Mouse (Mus musculus): ENCODE results near the gene Taf9. TPM values are rescaled to one million over a fixed set of nuclear protein-coding genes. Genes with fewer than 3 reads are reported as not detected.

The Taf9 gene
- polyA plus RNA-seq (2014; fragmentation: Nextera tagmentation; extraction: Ambion mirVana): 21.4 and 24.6 TPM in 2 replicates

- Histone ChIP-seq H3K4me2 (peak within 1 kb of the TSS; percentile 89), H3K9ac (ENCODE audit: low read length) (peak within 1 kb of the TSS; percentile 79), H3K27me3 (ENCODE audit: control insufficient read depth, insufficient read depth, low read length) (no peaks in the 10 kb centered on the region), H3K36me3 (ENCODE audit: control insufficient read depth, insufficient read depth, low read length) (no peaks in the 10 kb centered on the region), H3K9me3 (ENCODE audit: control insufficient read depth, low read length) (no peaks in the 10 kb centered on the region), H3K4me1 (ENCODE audit: control insufficient read depth, insufficient read depth, low read length) (peaks cover 7% of the 10 kb centered on the region), H3K27ac (ENCODE audit: low read depth, low read length) (peak within 1 kb of the TSS; percentile 85), H3K4me3 (ENCODE audit: low read depth, low read length) (peak within 1 kb of the TSS; percentile 90)
- ATAC-seq (ENCODE audit: low FRiP score) (no peak), DNase-seq (ENCODE audit: low spot score, missing footprints) (no peak)
- under 1% methylated on average over 60 of the region's 63 CpGs for WGBS
These were observed at the start of gene Taf9 for GRCm38 (mm10) chr13:100651439-100652186. Gene Taf9 (plus strand): TSS chr13:100651579.

- DNase-seq (ENCODE audit: low spot score, missing footprints) (no peak), ATAC-seq (ENCODE audit: low FRiP score) (no peak)
These were observed 49.0 kb upstream of the Taf9 start for GRCm38 (mm10) chr13:100602239-100602902.

GRCm38 (mm10) chr13:100603031-100603737 lies 48.2 kb upstream of the Taf9 start:
- 82% methylated on average over 10 of the region's 10 CpGs for WGBS
- ATAC-seq (ENCODE audit: low FRiP score) (no peak), DNase-seq (ENCODE audit: low spot score, missing footprints) (no peak)

More at GRCm38 (mm10) chr13:100602239-100602902, 49.0 kb upstream of the Taf9 start:
- 62% methylated on average over 5 of the region's 5 CpGs for WGBS
- no peak overlapping the region for H3K27ac ChIP-seq (ENCODE audit: low read depth, low read length)
- H3K27me3 ChIP-seq (ENCODE audit: control insufficient read depth, insufficient read depth, low read length): no peaks in the 10 kb centered on the region
- H3K36me3 ChIP-seq (ENCODE audit: control insufficient read depth, insufficient read depth, low read length): no peaks in the 10 kb centered on the region
- no peak overlapping the region for H3K4me3 ChIP-seq (ENCODE audit: low read depth, low read length)
- H3K4me2 ChIP-seq: no peak overlapping the region
- no peaks in the 10 kb centered on the region for H3K9me3 ChIP-seq (ENCODE audit: control insufficient read depth, low read length)
- no peak overlapping the region for H3K9ac ChIP-seq (ENCODE audit: low read length)
- no peaks in the 10 kb centered on the region for H3K4me1 ChIP-seq (ENCODE audit: control insufficient read depth, insufficient read depth, low read length)

GRCm38 (mm10) chr13:100603738-100604095 lies 47.7 kb upstream of the Taf9 start:
- H3K9me3 ChIP-seq (ENCODE audit: control insufficient read depth, low read length): no peaks in the 10 kb centered on the region; the same call in 1 of the 2 replicates
- H3K9ac ChIP-seq (ENCODE audit: low read length): no peak overlapping the region
- H3K4me1 ChIP-seq (ENCODE audit: control insufficient read depth, insufficient read depth, low read length): no peaks in the 10 kb centered on the region
- ATAC-seq (ENCODE audit: low FRiP score) (no peak), DNase-seq (ENCODE audit: low spot score, missing footprints) (no peak)
- H3K4me3 ChIP-seq (ENCODE audit: low read depth, low read length): no peak overlapping the region
- no peak overlapping the region for H3K27ac ChIP-seq (ENCODE audit: low read depth, low read length)
- H3K4me2 ChIP-seq: no peak overlapping the region
- no peaks in the 10 kb centered on the region for H3K36me3 ChIP-seq (ENCODE audit: control insufficient read depth, insufficient read depth, low read length)
- H3K27me3 ChIP-seq (ENCODE audit: control insufficient read depth, insufficient read depth, low read length): no peaks in the 10 kb centered on the region
- 88% methylated on average over 11 of the region's 11 CpGs for WGBS

More at GRCm38 (mm10) chr13:100603031-100603737, 48.2 kb upstream of the Taf9 start:
- no peak overlapping the region for H3K9ac ChIP-seq (ENCODE audit: low read length)
- no peak overlapping the region for H3K4me3 ChIP-seq (ENCODE audit: low read depth, low read length)
- no peaks in the 10 kb centered on the region for H3K36me3 ChIP-seq (ENCODE audit: control insufficient read depth, insufficient read depth, low read length)
- no peaks in the 10 kb centered on the region; the same call in 1 of the 2 replicates for H3K9me3 ChIP-seq (ENCODE audit: control insufficient read depth, low read length)
- H3K4me2 ChIP-seq: no peak overlapping the region
- H3K4me1 ChIP-seq (ENCODE audit: control insufficient read depth, insufficient read depth, low read length): no peaks in the 10 kb centered on the region
- H3K27ac ChIP-seq (ENCODE audit: low read depth, low read length): no peak overlapping the region
- H3K27me3 ChIP-seq (ENCODE audit: control insufficient read depth, insufficient read depth, low read length): no peaks in the 10 kb centered on the region

- H3K27me3 ChIP-seq (ENCODE audit: control insufficient read depth, insufficient read depth, low read length): no peaks in the 10 kb centered on the region
- DNase-seq (ENCODE audit: low spot score, missing footprints): no peak
- H3K4me3 ChIP-seq (ENCODE audit: low read depth, low read length): no peak overlapping the region
- no peaks in the 10 kb centered on the region for H3K4me1 ChIP-seq (ENCODE audit: control insufficient read depth, insufficient read depth, low read length)
- H3K4me2 ChIP-seq: no peak overlapping the region
- no peak for ATAC-seq (ENCODE audit: low FRiP score)
- no peak overlapping the region for H3K9ac ChIP-seq (ENCODE audit: low read length)
- no peaks in the 10 kb centered on the region; the same call in 1 of the 2 replicates for H3K9me3 ChIP-seq (ENCODE audit: control insufficient read depth, low read length)
- WGBS: 72% methylated on average over 1 of the region's 1 CpGs
- no peak overlapping the region for H3K27ac ChIP-seq (ENCODE audit: low read depth, low read length)
- H3K36me3 ChIP-seq (ENCODE audit: control insufficient read depth, insufficient read depth, low read length): no peaks in the 10 kb centered on the region
These were observed 45.5 kb upstream of the Taf9 start for GRCm38 (mm10) chr13:100605845-100606244.

GRCm38 (mm10) chr13:100607756-100608155 lies 43.6 kb upstream of the Taf9 start:
- Histone ChIP-seq H3K9ac (ENCODE audit: low read length) (no peak overlapping the region), H3K36me3 (ENCODE audit: control insufficient read depth, insufficient read depth, low read length) (no peaks in the 10 kb centered on the region), H3K27ac (ENCODE audit: low read depth, low read length) (no peak overlapping the region), H3K9me3 (ENCODE audit: control insufficient read depth, low read length) (no peaks in the 10 kb centered on the region; the same call in 1 of the 2 replicates), H3K27me3 (ENCODE audit: control insufficient read depth, insufficient read depth, low read length) (no peaks in the 10 kb centered on the region), H3K4me1 (ENCODE audit: control insufficient read depth, insufficient read depth, low read length) (no peaks in the 10 kb centered on the region), H3K4me2 (no peak overlapping the region), H3K4me3 (ENCODE audit: low read depth, low read length) (no peak overlapping the region)
- DNase-seq (ENCODE audit: low spot score, missing footprints) (no peak), ATAC-seq (ENCODE audit: low FRiP score) (no peak)
- 85% methylated on average over 8 of the region's 8 CpGs for WGBS

GRCm38 (mm10) chr13:100611266-100611665 lies 40.1 kb upstream of the Taf9 start:
- WGBS: 94% methylated on average over 13 of the region's 13 CpGs
- DNase-seq (ENCODE audit: low spot score, missing footprints): no peak
- Histone ChIP-seq H3K4me1 (ENCODE audit: control insufficient read depth, insufficient read depth, low read length) (no peaks in the 10 kb centered on the region; the same call in 1 of the 2 replicates), H3K9me3 (ENCODE audit: control insufficient read depth, low read length) (no peaks in the 10 kb centered on the region; the same call in 1 of the 2 replicates), H3K27ac (ENCODE audit: low read depth, low read length) (no peak overlapping the region), H3K27me3 (ENCODE audit: control insufficient read depth, insufficient read depth, low read length) (peaks cover 4% of the 10 kb centered on the region; the same call in 1 of the 2 replicates), H3K36me3 (ENCODE audit: control insufficient read depth, insufficient read depth, low read length) (no peaks in the 10 kb centered on the region), H3K4me2 (no peak overlapping the region), H3K4me3 (ENCODE audit: low read depth, low read length) (no peak overlapping the region), H3K9ac (ENCODE audit: low read length) (no peak overlapping the region)
- ATAC-seq (ENCODE audit: low FRiP score): no peak

- H3K4me2 ChIP-seq: no peak overlapping the region
- no peak overlapping the region for H3K9ac ChIP-seq (ENCODE audit: low read length)
- H3K9me3 ChIP-seq (ENCODE audit: control insufficient read depth, low read length): no peaks in the 10 kb centered on the region; the same call in 1 of the 2 replicates
- no peak for DNase-seq (ENCODE audit: low spot score, missing footprints)
- no peak overlapping the region for H3K27ac ChIP-seq (ENCODE audit: low read depth, low read length)
- ATAC-seq (ENCODE audit: low FRiP score): no peak
- peaks cover 4% of the 10 kb centered on the region; the same call in 1 of the 2 replicates for H3K4me1 ChIP-seq (ENCODE audit: control insufficient read depth, insufficient read depth, low read length)
- H3K36me3 ChIP-seq (ENCODE audit: control insufficient read depth, insufficient read depth, low read length): no peaks in the 10 kb centered on the region
- peaks cover 9% of the 10 kb centered on the region; the same call in 1 of the 2 replicates for H3K27me3 ChIP-seq (ENCODE audit: control insufficient read depth, insufficient read depth, low read length)
- 95% methylated on average over 10 of the region's 10 CpGs for WGBS
- no peak overlapping the region for H3K4me3 ChIP-seq (ENCODE audit: low read depth, low read length)
These were observed 39.1 kb upstream of the Taf9 start for GRCm38 (mm10) chr13:100612251-100612650.

All from midbrain, embryonic 11.5 days (tissue).